Mouse (Mus musculus): ENCODE measurements around the gene Gin1. TPM values are rescaled to one million over a fixed set of nuclear protein-coding genes. Genes with fewer than 3 reads are reported as not detected.

Gin1 gene
- total and polyA plus RNA-seq, 3 experiments, result 13.6 to 20.6 TPM; not detected in 1

- DNase-seq (ENCODE audit: low read depth, low spot score), result peak; percentile 29
- no peak for TF ChIP-seq TCF12 (IDR thresholded peaks at IDR 0.05; ENCODE audit: low read depth, low read length)
- 0 out of 2 replicates have a peak, but pooled peaks have one; percentile 9 for TF ChIP-seq ETS1 (IDR thresholded peaks at IDR 0.05; ENCODE audit: low read depth, low read length)
- 0 out of 2 replicates have a peak, but pooled peaks have one; percentile 30 for TF ChIP-seq ZKSCAN1 (IDR thresholded peaks at IDR 0.05; ENCODE audit: low read depth, low read length)
- TF ChIP-seq MEF2A (IDR thresholded peaks at IDR 0.05; ENCODE audit: extremely low read depth, insufficient replicate concordance, low read depth, low read length, poor library complexity, severe bottlenecking), result no peak
- TF ChIP-seq NELFE (IDR thresholded peaks at IDR 0.05; ENCODE audit: low read depth, low read length), result peak; percentile 23; the same call in 1 of the 2 replicates
- no peak for TF ChIP-seq HCFC1 (IDR thresholded peaks at IDR 0.05; ENCODE audit: low read depth, low read length)
- 0 out of 2 replicates have a peak, but pooled peaks have one; percentile 36 for TF ChIP-seq MYC (IDR thresholded peaks at IDR 0.05; ENCODE audit: low read depth, low read length)
- peak; percentile 65; the same call in 1 of the 2 replicates for TF ChIP-seq MAX (IDR thresholded peaks at IDR 0.05; ENCODE audit: low read length)
- no peak for TF ChIP-seq ZMIZ1 (IDR thresholded peaks at IDR 0.05; ENCODE audit: low read depth, low read length)
- no peak for TF ChIP-seq RAD21 (IDR thresholded peaks at IDR 0.05; ENCODE audit: low read depth, low read length)
- TF ChIP-seq BHLHE40 (IDR thresholded peaks at IDR 0.05; ENCODE audit: borderline replicate concordance, low read depth, low read length), result 0 out of 2 replicates have a peak, but pooled peaks have one; percentile 27
- peak; percentile 69 for TF ChIP-seq ZNF384 (IDR thresholded peaks at IDR 0.05; ENCODE audit: low read depth, low read length)
- TF ChIP-seq CHD1 (IDR thresholded peaks at IDR 0.05; ENCODE audit: low read depth, low read length), result 0 out of 2 replicates have a peak, but pooled peaks have one; percentile 73
- Histone ChIP-seq H3K27ac (ENCODE audit: control insufficient read depth, low read depth, low read length) (peak overlapping the region; percentile 71), H3K79me2 (ENCODE audit: control insufficient read depth, insufficient read depth, low read length, poor library complexity) (peaks cover 21% of the 10 kb centered on the region), H3K36me3 (ENCODE audit: control insufficient read depth in 1 of 2, insufficient read depth in 2 of 2, low read length in 2 of 2) (peaks cover 1 to 39% of the 10 kb centered on the region in 2 experiments; a peak in 2 of 4 replicates), H3K4me3 (ENCODE audit: control insufficient read depth in 1 of 2, insufficient read depth in 1 of 2, low read depth in 2 of 2, low read length in 2 of 2) (no peak overlapping the region; a peak in 1 of 4 replicates), H3K27me3 (ENCODE audit: control insufficient read depth in 1 of 2, insufficient read depth in 2 of 2, low read length in 2 of 2) (no peaks in the 10 kb centered on the region), H3K9ac (ENCODE audit: control insufficient read depth, low read depth, low read length, poor library complexity, severe bottlenecking) (no peak overlapping the region), H3K9me3 (replicated peaks; ENCODE audit: insufficient read depth, low read length) (no peaks in the 10 kb centered on the region), H3K4me1 (ENCODE audit: control insufficient read depth in 1 of 2, insufficient read depth in 2 of 2, low read length in 2 of 2) (peaks cover 20 to 28% of the 10 kb centered on the region in 2 experiments)
These were observed 3.4 kb downstream of the Gin1 start for GRCm38 (mm10) chr1:97773362-97773761.

GRCm38 (mm10) chr1:97773973-97774372, 4.0 kb downstream of the Gin1 start:
- H3K79me2 ChIP-seq (ENCODE audit: control insufficient read depth, insufficient read depth, low read length, poor library complexity), result peaks cover 17% of the 10 kb centered on the region
- H3K4me1 ChIP-seq (ENCODE audit: control insufficient read depth in 1 of 2, insufficient read depth in 2 of 2, low read length in 2 of 2), result peaks cover 22 to 25% of the 10 kb centered on the region in 2 experiments
- no peak overlapping the region for H3K9ac ChIP-seq (ENCODE audit: control insufficient read depth, low read depth, low read length, poor library complexity, severe bottlenecking)
- peaks cover 1 to 39% of the 10 kb centered on the region in 2 experiments; a peak in 2 of 4 replicates for H3K36me3 ChIP-seq (ENCODE audit: control insufficient read depth in 1 of 2, insufficient read depth in 2 of 2, low read length in 2 of 2)
- no peaks in the 10 kb centered on the region for H3K27me3 ChIP-seq (ENCODE audit: control insufficient read depth in 1 of 2, insufficient read depth in 2 of 2, low read length in 2 of 2)
- H3K27ac ChIP-seq (ENCODE audit: control insufficient read depth, low read depth, low read length), result peak overlapping the region; percentile 71
- DNase-seq (ENCODE audit: low read depth, low spot score), result peak; percentile 91
- TF ChIP-seq MXI1 (IDR thresholded peaks at IDR 0.05; ENCODE audit: low read depth, low read length) (0 out of 2 replicates have a peak, but pooled peaks have one; percentile 55), MEF2A (IDR thresholded peaks at IDR 0.05; ENCODE audit: extremely low read depth, insufficient replicate concordance, low read depth, low read length, poor library complexity, severe bottlenecking) (no peak), BHLHE40 (IDR thresholded peaks at IDR 0.05; ENCODE audit: borderline replicate concordance, low read depth, low read length) (peak; percentile 41; the same call in 1 of the 2 replicates), SIN3A (IDR thresholded peaks at IDR 0.05; ENCODE audit: low read length) (peak; percentile 67), POLR2A (IDR thresholded peaks at IDR 0.05; ENCODE audit: control insufficient read depth in 1 of 2, insufficient read depth in 1 of 2, low read depth in 1 of 2, low read length in 2 of 2, poor library complexity in 1 of 2) (0 out of 4 replicates have a peak, but pooled peaks of 1 of the 2 experiments have one; percentile 30), JUND (IDR thresholded peaks at IDR 0.05; ENCODE audit: low read depth, low read length) (peak; percentile 66; the same call in 1 of the 2 replicates), MYB (IDR thresholded peaks at IDR 0.05; ENCODE audit: low read depth, low read length) (peak; percentile 85), RCOR1 (IDR thresholded peaks at IDR 0.05; ENCODE audit: low read depth, low read length) (peak; percentile 60; the same call in 1 of the 2 replicates), TBP (IDR thresholded peaks at IDR 0.05; ENCODE audit: low read depth, low read length) (0 out of 2 replicates have a peak, but pooled peaks have one; percentile 59), NELFE (IDR thresholded peaks at IDR 0.05; ENCODE audit: low read depth, low read length) (peak; percentile 47), POLR2AphosphoS5 (IDR thresholded peaks at IDR 0.05; ENCODE audit: borderline replicate concordance, low read depth, low read length) (no peak), EP300 (IDR thresholded peaks at IDR 0.05; ENCODE audit: low read depth in 1 of 2, low read length in 2 of 2) (peak; percentile 98), HCFC1 (IDR thresholded peaks at IDR 0.05; ENCODE audit: low read depth, low read length) (no peak; the same call in 1 of the 2 replicates), E2F4 (IDR thresholded peaks at IDR 0.05; ENCODE audit: borderline replicate concordance, low read depth, low read length) (peak; percentile 13; the same call in 1 of the 2 replicates), TCF12 (IDR thresholded peaks at IDR 0.05; ENCODE audit: low read depth, low read length) (peak; percentile 96), ETS1 (IDR thresholded peaks at IDR 0.05; ENCODE audit: low read depth, low read length) (peak; percentile 87), MAFK (IDR thresholded peaks at IDR 0.05; ENCODE audit: borderline replicate concordance, low read depth, low read length) (0 out of 2 replicates have a peak, but pooled peaks have one; percentile 16), GATA1 (IDR thresholded peaks at IDR 0.05; ENCODE audit: low read depth, low read length) (peak; percentile 95), SMC3 (IDR thresholded peaks at IDR 0.05; ENCODE audit: low read depth, low read length) (no peak), TAL1 (IDR thresholded peaks at IDR 0.05; ENCODE audit: low read length) (peak; percentile 95)
- peak overlapping the region in 1 of 2 experiments; percentile 26; a peak in 1 of 4 replicates for H3K4me3 ChIP-seq (ENCODE audit: control insufficient read depth in 1 of 2, insufficient read depth in 1 of 2, low read depth in 2 of 2, low read length in 2 of 2)
- no peaks in the 10 kb centered on the region for H3K9me3 ChIP-seq (replicated peaks; ENCODE audit: insufficient read depth, low read length)
